Mouse (Mus musculus) urinary bladder, postnatal 4 days (tissue): ENCODE measurements at regions not wholly inside any gene's neighbourhood (a gene's known extent, or its start where the extent isn't known, plus 50 kb on each side); places are given as distances from the start of the nearest gene placed in this dataset.

ENCODE experiments used
- DNase-seq, 2 experiments: peaks; one replicate each; pipeline ENCODE4 v3.0.0; 2021 to 2022; ENCODE audit warnings: low spot score in 2 of 2

- peak in 1 of 2 experiments; percentile 49 for DNase-seq
Observed at GRCm38 (mm10) chr4:125765171-125765570, 259.2 kb upstream of the Csf3r start.

DNA sequence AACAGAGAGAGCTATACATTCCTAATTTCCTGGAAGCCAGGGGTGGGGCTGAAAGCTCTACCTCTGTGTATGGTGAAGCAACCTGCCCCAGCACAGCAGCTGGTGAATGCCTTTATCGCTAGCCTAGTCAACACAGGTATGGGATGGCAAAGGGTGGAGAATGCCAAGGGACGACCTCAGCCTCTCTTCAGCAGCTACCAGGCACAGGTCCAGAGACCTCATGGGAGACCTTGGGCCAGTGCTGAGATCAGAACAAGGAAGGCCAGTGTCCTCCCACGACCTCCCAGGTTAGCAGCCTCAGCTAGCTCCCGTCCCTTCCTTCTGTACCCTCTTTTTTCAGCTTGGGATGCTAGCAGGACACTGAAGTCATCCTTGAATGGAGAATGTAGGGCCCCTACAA is 247.2 kb upstream of the Csf3r start:
- no peak for DNase-seq

DNA sequence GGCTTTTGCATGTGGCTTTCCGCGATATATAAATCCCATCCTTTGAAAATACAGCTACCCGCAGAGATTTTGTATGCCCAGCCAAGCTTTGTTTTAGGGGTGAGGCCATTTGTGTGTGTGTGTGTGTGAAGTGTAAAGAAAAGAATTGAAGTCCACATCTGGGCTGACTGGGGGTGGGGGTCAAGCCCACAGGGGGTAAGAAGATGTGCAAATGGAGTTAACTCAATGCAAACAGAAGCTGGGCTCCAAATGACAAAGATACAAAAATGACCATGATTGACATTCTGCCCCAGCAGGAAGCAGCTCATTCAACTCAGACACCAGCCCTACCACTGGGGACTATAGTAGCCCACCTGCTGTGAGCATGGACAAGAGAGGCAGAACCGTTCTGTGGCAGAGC is 244.2 kb upstream of the Csf3r start:
- no peak for DNase-seq

- DNase-seq = no peak
Observed at GRCm38 (mm10) chr4:125780921-125781487, 243.3 kb upstream of the Csf3r start.

DNA sequence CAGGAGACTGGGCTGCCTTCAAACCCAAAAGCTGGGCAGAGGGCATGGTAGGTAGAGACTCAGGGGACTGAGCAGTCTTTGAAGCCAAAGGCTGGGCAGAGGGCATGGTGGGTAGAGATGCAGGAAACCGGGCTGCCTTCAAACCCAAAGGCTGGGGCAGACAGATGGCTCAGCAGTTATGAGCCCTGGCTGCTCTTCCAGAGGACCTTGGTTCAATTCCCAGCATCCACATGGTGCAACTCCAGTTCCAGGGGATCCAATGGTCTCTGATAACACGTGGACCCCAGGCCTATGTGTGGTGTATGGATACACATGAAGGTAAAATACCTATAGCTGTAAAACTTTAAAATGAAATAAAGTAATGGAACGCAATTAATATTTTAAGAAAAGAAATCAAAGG is 242.0 kb upstream of the Csf3r start:
- DNase-seq = no peak

DNA sequence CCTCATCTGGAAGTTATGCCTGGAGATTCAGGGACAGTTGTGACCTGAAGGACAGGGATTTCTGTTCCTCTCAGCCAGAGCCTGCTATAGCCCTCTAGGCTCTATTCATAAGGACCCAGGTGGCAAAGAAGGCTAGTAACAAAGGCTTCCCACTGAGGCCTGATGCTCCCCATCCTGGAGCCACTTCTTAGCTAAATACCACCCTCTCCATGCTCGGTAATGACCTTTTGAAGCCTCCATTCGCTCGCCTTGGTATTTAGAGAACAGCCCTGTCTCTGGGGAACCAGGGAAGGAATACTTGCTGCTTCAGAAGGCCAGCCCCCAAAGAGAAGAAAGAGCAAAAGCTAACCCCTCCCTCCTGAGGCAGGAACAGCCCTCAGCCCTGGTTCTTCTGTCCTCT is 238.3 kb upstream of the Csf3r start:
- DNase-seq = no peak

DNA sequence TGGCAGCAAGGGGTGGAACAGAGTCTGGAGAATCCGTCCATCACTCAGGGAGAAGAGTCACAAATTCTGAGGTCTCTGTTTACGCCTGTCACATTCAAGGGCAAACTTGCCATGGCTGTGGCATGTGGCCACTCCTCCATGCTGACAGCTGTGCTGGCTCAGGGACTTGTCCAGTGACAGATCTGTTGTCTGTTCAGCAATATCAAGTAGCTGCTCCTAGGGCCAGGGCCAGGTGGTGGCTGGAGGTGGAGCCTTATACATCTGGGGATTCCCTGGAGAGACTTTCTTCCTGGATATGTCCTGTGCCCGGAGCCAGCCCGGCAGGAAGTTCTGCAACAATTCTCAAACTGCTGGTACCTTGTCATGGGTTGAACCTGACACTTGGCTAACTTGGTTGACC is 229.7 kb upstream of the Csf3r start:
- DNase-seq = no peak

GRCm38 (mm10) chr4:125807923-125808322 is 216.4 kb upstream of the Csf3r start:
- DNase-seq = no peak

- DNase-seq = no peak
Observed at GRCm38 (mm10) chr4:125809446-125810108, 214.8 kb upstream of the Csf3r start.

DNA sequence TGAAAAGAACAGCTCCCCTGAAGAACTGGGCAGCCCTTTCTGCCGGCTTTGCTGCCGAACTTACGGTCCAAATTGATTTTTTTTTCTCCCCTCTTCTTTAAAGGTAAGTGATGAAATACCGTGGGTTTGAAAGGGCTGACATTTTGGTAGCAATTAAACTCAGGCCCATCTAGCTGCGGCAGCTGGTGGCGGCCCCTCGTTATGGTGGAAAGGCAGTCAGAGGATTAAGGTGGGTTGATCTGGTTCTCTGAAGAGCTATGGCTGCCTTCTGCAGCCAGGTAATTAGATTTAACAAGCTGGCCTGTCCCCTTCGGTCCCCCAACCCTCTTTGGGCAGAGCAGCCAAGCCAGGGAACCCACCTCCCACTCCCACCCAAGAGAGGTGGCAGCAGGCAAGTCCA is 214.1 kb upstream of the Csf3r start:
- DNase-seq = no peak

GRCm38 (mm10) chr4:125814311-125814710 is 210.0 kb upstream of the Csf3r start:
- DNase-seq = no peak

DNA sequence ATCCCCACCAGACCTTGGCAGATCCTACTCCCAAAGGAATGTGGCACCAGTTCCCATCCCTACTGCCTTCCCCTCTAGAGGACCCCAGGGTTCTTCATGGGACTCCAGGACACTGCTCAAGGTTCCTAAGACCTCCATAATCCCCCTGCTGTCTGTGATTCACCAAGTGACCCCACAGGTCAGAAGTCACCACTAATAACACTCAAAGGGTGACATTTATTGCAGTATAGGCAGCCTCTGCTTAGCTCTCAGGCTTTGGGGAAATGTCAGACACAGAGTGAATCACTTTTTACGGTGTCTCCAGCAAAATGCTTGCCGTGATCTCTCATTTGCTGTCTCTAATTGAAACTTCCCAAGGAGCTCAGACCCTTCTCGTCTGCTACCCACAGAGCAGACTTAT is 209.1 kb upstream of the Csf3r start:
- DNase-seq = no peak

- DNase-seq = no peak
Observed at GRCm38 (mm10) chr4:125824525-125824924, 199.8 kb upstream of the Csf3r start.

DNA sequence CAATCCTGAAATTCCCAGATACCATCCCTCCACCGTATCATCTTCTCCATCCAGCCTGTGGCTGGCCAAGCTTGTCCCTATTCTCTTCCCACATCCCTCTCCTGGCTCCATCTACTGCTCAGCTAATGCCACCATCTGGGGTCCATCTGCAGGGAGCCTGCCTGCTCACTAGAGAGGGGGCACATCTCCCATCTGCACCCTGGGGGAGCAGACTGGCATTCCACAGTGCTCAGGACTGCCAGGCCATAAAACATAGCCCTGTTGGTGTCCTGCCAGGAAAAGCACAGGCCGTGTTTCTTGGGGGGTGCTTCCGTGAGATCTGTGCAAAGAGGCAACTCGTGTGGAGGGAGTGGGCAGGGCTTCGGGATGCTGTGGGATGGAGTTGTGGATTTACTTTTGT is 197.9 kb upstream of the Csf3r start:
- no peak for DNase-seq

DNA sequence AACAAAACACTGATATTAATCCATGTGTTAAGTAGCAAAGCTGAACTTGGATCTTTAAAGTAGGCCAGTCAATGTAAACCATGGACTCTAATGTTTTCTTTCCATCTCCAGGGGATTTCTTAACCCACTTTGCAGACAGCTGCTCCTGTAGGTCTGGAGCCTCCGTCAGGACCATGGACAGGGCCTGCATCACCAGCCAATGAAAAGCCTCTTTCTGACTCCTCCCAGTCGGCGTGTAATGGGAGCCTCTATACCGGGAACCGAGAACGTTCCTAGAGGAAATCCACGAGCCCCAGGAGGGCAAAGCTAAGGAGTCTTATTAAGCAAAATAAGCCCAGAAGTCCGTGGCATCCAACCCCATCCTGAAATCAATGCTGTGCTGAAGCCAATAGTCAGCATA is 189.1 kb upstream of the Csf3r start:
- no peak for DNase-seq

GRCm38 (mm10) chr4:125847568-125847967 is 176.8 kb upstream of the Csf3r start:
- DNase-seq = no peak

- peak in 1 of 2 experiments; percentile 72 for DNase-seq
Observed at GRCm38 (mm10) chr4:125850300-125850699, 174.1 kb upstream of the Csf3r start.

GRCm38 (mm10) chr4:125852545-125852944 is 171.8 kb upstream of the Csf3r start:
- no peak for DNase-seq

GRCm38 (mm10) chr4:125855983-125856591 is 168.3 kb upstream of the Csf3r start:
- DNase-seq = no peak

- DNase-seq = no peak
Observed at GRCm38 (mm10) chr4:125856781-125857180, 167.6 kb upstream of the Csf3r start.

GRCm38 (mm10) chr4:125865057-125865456 is 159.3 kb upstream of the Csf3r start:
- no peak for DNase-seq

DNA sequence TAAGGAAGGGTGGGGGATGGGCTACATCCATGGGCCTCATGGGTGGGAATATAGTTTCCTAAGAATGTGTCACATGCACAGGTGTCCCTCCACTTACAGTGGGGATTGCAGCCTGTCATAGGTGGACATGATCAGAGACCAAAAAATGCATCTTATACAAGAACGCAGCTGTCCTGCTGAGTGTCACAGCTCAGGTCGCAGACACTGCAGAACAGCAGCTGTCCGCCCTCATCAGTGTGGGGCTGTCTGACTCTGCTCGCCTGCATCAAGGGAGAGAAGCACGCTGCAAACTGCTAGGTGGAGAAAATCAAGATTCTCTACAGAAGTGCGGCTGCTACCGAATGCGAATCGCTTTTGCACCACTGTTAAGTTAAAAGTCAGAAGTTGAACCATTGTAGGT is 158.6 kb upstream of the Csf3r start:
- no peak for DNase-seq

- no peak for DNase-seq
Observed at GRCm38 (mm10) chr4:125871211-125871610, 153.1 kb upstream of the Csf3r start.
